Mouse (Mus musculus): ENCODE measurements around the gene Gkn3. TPM values are rescaled to one million over a fixed set of nuclear protein-coding genes. Genes with fewer than 3 reads are reported as not detected.

Gkn3 gene
- polyA plus RNA-seq (2015; fragmentation: Nextera tagmentation; extraction: Ambion mirVana) = 1.1 TPM in 2 replicates

DNA sequence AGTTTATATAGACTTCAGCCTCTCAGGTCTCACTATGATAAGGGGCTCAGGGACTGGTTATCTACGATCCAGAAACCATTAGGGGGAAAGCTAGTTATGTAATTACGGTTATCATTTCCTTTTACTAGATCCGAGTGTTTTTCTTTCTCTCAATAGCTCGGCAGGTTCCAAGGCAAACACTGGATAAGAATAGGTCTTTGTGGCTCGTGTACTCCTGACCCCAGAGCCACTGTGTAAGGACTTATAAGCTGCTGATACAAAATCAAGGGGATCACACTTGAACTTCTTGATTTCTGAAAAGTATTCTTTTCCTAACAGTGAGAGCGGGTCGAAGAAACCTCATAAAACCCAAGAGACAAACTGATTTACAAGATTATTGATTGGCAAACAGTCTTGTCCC lies at the start of gene Gkn3:
Gkn3 (minus strand) TSS at position 59 of the 400 bp plus-strand sequence.

DNA sequence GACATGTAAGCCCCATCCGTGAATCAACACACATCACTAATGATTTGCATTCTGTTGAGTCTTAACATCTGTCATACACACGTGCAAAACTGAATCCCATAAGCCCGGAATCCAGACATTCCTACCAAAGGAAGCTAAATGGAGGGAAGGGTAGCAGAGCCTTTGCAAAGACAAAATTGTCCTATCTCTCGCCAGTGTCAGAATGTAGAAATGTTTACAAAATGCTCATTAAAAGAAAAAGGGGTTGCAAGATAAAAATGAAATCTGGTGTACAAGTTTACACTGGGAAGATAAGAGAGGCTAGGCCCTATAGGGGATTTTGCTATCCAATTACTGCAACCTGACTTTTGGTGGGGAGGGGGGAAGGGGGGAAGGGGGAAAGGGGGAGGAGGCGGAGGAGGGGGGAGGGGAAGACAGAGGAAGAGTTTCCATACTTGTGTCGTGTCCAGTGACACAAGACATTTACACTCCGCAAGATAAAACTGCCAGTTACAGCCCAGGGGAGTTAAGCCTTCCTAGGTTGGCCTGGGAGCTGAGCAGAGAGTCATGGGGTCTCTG lies 39.8 kb upstream of the Gkn3 start, which contains the start of gene Bmp10:
Bmp10 (plus strand) TSS at position 508 of the 558 bp plus-strand sequence.

DNA sequence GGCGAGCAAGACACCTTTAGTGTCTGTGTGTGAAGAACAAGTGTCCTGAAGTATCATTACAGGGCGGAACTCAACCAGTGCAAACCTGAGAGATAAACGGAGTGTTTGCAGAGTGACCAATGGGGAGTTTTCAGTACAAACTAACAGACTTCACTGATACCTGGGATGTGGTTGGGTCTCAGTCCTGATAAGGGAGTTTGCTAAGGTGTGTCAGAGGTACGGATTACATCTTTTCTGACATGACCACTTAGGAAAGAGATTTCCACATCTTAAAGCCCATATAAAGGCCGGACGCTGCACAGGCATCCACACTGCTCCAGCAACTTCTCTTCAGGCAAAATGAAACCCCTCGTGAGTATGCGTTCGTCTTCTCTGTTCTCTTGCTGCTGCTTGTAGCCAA lies 15.7 kb downstream of the Gkn3 start, which contains the start of gene Gkn2:
Gkn2 (plus strand) TSS at position 301 of the 400 bp plus-strand sequence.

DNA sequence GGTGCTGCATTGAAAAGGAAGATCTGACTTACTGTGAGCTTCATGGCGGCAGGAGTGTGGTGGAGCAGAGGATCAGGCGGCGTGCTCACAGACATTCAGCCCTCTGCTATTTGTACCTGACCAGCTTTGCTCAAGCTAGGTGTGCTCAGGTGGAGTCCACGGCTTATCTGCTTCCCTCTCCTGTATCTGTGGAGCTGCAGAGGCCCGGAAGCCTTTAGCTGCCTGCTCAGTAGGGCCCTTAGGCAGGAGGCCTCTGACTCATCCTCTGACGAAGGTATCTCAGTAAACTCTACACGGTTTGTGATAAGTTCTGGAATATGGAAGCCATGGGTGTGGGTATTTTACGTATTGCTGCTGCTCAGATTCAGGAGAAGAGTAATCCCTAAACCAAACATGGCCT lies 37.9 kb downstream of the Gkn3 start, which contains the start of gene Gkn1:
Gkn1 (minus strand) TSS at position 114 of the 400 bp plus-strand sequence.

DNA sequence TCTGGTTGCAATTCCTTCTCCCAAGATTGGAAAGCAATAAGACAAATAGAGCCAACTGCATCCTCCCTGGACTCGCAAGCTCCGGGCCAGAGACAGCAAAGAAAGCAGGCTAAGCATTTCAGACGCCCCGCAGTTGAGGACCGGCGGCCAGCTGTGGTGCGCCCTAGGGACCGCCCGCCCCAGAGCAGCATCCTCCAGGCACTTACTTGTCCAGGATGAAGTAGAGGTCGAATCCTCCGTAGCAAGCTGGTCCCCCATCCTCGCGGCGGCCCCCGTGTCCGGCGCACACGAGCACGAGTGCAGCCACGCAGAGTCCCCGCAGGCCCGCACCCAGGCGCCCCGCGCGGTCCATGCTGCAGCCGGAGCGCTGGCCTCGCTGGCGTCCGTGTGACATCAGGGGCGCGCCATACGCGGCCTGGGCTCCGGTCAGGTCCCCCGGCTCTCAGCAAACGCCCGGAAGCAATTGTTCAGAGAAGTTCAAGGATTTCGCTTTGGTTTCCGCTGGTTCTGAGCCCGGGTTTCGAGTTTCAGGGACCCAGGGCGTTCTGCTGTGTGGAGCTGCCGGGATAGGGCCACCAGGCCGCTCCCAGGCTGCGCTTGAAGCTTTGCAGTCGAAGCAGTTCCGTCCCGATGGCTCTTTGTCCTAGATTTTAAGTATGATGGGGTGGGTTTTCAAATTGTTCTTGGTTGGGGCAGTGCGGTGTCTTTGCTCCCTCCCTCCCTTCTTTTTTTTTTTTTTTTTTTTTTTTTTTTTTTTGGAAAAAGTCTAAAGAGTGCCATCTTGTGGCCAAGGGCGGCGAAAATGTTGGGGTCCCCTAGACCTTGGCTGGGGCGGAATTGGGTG lies 53.4 kb downstream of the Gkn3 start, which contains the start of gene Antxr1:
Antxr1 (minus strand) TSS at position 731 of the 844 bp plus-strand sequence.

Other genes with a start within 250 kb of the Gkn3 start
- 4.7 and 5.5 TPM in 2 replicates for gene Antxr1, start 53.1 kb downstream of the Gkn3 start, polyA plus RNA-seq (2015; fragmentation: Nextera tagmentation; extraction: Ambion mirVana)
- 0.17 and 0.33 TPM in 2 replicates for gene Gkn1, start 38.0 kb downstream of the Gkn3 start, polyA plus RNA-seq (2015; fragmentation: Nextera tagmentation; extraction: Ambion mirVana)
- gene Gkn2, start 15.6 kb downstream of the Gkn3 start, polyA plus RNA-seq (2015; fragmentation: Nextera tagmentation; extraction: Ambion mirVana) = 0.35 and 0.88 TPM in 2 replicates
- 0.04 and 0.05 TPM in 2 replicates for gene Bmp10, start 40.1 kb upstream of the Gkn3 start, polyA plus RNA-seq (2015; fragmentation: Nextera tagmentation; extraction: Ambion mirVana)
- 2.2 and 3.8 TPM in 2 replicates for gene Arhgap25, start 144.3 kb upstream of the Gkn3 start, polyA plus RNA-seq (2015; fragmentation: Nextera tagmentation; extraction: Ambion mirVana)
- gene Prokr1, start 201.8 kb upstream of the Gkn3 start, polyA plus RNA-seq (2015; fragmentation: Nextera tagmentation; extraction: Ambion mirVana) = 0.52 and 0.68 TPM in 2 replicates

Data from urinary bladder, postnatal 0 days (tissue).